Mouse (Mus musculus): ENCODE results near the gene Crocc. TPM values are rescaled to one million over a fixed set of nuclear protein-coding genes. Genes with fewer than 3 reads are reported as not detected.

Gene Crocc
- polyA plus RNA-seq, 1 experiment from 2014 or later, result 4.8 TPM

DNA sequence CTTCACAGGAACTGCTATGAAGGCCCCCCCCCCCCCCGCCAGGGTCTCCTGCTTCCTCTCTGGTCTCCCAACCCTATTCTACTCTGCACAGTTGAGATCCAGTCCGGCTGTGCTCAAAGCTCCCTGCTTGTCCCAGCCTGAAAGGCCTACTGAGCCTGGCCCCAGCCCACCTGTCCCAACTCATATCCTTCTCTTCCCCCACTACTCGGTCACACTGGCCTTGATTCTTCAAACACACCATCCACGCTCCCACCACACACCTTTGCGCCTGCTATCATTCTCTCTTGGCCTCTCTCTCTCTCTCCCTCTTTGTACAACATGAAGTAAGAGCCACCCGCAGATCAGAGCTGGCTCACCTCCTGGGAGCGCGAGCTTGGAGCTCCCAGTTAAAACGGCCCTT lies 1.5 kb downstream of the Crocc start:
- Histone ChIP-seq H3K27ac (ENCODE audit: low read depth, low read length) (no peak overlapping the region), H3K9me3 (ENCODE audit: control insufficient read depth, low read length) (no peaks in the 10 kb centered on the region), H3K27me3 (ENCODE audit: control insufficient read depth, insufficient read depth, low read length) (no peaks in the 10 kb centered on the region), H3K4me3 (ENCODE audit: low read depth, low read length) (no peak overlapping the region), H3K4me2 (ENCODE audit: low read depth, low read length) (peak overlapping the region; percentile 72; the same call in 1 of the 2 replicates), H3K9ac (replicated peaks; ENCODE audit: low read depth, low read length) (no peak overlapping the region), H3K36me3 (ENCODE audit: control insufficient read depth, insufficient read depth, low read length) (no peaks in the 10 kb centered on the region; the same call in 1 of the 2 replicates), H3K4me1 (ENCODE audit: control insufficient read depth, insufficient read depth, low read length) (peaks cover 10% of the 10 kb centered on the region)
- WGBS, result 85% methylated on average over 9 of the region's 9 CpGs
- no peak for ATAC-seq (ENCODE audit: low read depth)

DNA sequence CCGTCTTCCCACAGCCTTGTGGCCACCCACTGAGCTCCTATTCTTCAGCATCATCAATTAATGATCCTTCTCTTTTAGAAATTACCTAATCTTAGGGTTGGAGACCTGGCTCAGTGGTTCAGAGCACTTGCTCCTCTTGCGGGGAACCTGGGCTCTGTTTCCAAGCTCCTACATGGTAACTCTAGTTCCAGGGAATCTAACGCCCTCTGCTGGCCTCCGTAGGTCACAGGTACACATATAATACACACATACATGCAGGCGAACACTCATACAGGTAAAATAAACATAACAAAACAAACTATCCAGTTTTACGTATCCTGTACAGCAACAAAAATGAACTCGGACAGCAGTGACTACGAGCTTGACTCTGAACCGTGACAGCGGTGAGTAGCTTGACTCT lies 3.4 kb downstream of the Crocc start:
- peaks cover 17% of the 10 kb centered on the region for H3K4me1 ChIP-seq (ENCODE audit: control insufficient read depth, insufficient read depth, low read length)
- WGBS, result 96% methylated on average over 10 of the region's 10 CpGs

DNA sequence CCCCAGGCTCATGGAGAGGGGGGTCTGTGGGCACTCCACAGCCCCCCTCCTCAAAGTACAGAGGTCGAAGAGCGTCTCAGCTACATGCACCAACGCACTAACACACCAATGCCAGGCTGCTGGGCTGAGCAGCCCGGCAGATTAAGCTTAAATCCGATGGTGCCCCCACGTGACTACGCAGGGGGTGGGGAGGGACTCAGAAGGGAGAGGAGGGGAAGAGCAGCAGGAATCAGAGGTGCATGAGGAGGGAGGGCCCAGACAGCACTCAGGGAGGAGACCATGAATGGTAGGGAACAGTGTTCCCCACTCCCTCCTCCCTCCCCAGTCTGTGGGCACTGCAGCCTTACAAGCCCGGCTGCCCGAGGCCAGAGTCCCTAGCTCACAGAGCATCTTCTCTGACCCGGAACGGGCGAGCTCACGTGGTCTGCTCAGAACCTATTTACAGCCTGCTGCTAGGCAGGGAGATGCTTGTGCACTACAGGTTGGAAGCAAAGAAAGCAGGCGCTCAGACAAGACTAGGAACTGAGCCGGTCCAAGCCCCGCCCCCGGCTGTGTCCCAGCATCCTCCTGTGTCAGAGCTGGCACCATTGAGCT lies 6.7 kb downstream of the Crocc start:
- H3K9me3 ChIP-seq (ENCODE audit: control insufficient read depth, low read length), result no peaks in the 10 kb centered on the region
- peak; percentile 53 for ATAC-seq (ENCODE audit: low read depth)
- H3K4me1 ChIP-seq (ENCODE audit: control insufficient read depth, insufficient read depth, low read length), result peaks cover 26% of the 10 kb centered on the region
- no peaks in the 10 kb centered on the region for H3K27me3 ChIP-seq (ENCODE audit: control insufficient read depth, insufficient read depth, low read length)
- H3K27ac ChIP-seq (ENCODE audit: low read depth, low read length), result peak overlapping the region; percentile 78
- H3K4me2 ChIP-seq (ENCODE audit: low read depth, low read length), result peak overlapping the region; percentile 12; the same call in 1 of the 2 replicates
- H3K4me3 ChIP-seq (ENCODE audit: low read depth, low read length), result no peak overlapping the region
- H3K36me3 ChIP-seq (ENCODE audit: control insufficient read depth, insufficient read depth, low read length), result no peaks in the 10 kb centered on the region; the same call in 1 of the 2 replicates
- 0 out of 2 replicates have a peak overlapping the region, but pooled peaks have one; percentile 16 for H3K9ac ChIP-seq (replicated peaks; ENCODE audit: low read depth, low read length)
- 29% methylated on average over 15 of the region's 17 CpGs for WGBS

More for the DNA sequence above, 3.4 kb downstream of the Crocc start:
- H3K9ac ChIP-seq (replicated peaks; ENCODE audit: low read depth, low read length), result no peak overlapping the region
- ATAC-seq (ENCODE audit: low read depth), result no peak
- no peaks in the 10 kb centered on the region for H3K9me3 ChIP-seq (ENCODE audit: control insufficient read depth, low read length)
- H3K4me2 ChIP-seq (ENCODE audit: low read depth, low read length), result no peak overlapping the region
- no peaks in the 10 kb centered on the region for H3K27me3 ChIP-seq (ENCODE audit: control insufficient read depth, insufficient read depth, low read length)
- H3K27ac ChIP-seq (ENCODE audit: low read depth, low read length), result no peak overlapping the region
- H3K36me3 ChIP-seq (ENCODE audit: control insufficient read depth, insufficient read depth, low read length), result no peaks in the 10 kb centered on the region; the same call in 1 of the 2 replicates
- no peak overlapping the region for H3K4me3 ChIP-seq (ENCODE audit: low read depth, low read length)

DNA sequence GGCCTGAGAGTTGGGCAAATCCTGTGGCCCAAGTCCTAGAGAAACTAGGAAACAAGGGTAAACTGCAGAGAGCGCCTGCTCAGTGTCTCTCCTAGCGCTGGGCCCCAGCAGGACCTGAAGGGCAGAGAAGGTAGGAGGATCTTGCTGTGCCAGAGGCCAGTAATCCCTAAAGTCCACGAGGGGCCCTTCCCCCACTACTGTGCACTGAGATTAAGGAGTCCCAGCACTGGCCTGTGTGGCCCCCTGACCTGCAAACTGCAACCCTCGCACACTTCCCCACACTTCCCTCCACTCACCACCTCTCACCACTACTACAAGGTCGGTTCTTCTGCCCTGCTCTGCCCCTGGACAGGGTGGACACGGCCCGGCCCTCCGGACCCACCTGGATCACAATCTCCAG lies 7.2 kb downstream of the Crocc start:
- H3K4me1 ChIP-seq (ENCODE audit: control insufficient read depth, insufficient read depth, low read length), result peaks cover 32% of the 10 kb centered on the region
- no peak overlapping the region for H3K4me3 ChIP-seq (ENCODE audit: low read depth, low read length)
- H3K36me3 ChIP-seq (ENCODE audit: control insufficient read depth, insufficient read depth, low read length), result no peaks in the 10 kb centered on the region; the same call in 1 of the 2 replicates
- H3K27ac ChIP-seq (ENCODE audit: low read depth, low read length), result peak overlapping the region; percentile 78
- 0 out of 2 replicates have a peak overlapping the region, but pooled peaks have one; percentile 12 for H3K4me2 ChIP-seq (ENCODE audit: low read depth, low read length)
- no peaks in the 10 kb centered on the region for H3K9me3 ChIP-seq (ENCODE audit: control insufficient read depth, low read length)
- ATAC-seq (ENCODE audit: low read depth), result no peak
- WGBS, result 58% methylated on average over 7 of the region's 8 CpGs
- 0 out of 2 replicates have a peak overlapping the region, but pooled peaks have one; percentile 16 for H3K9ac ChIP-seq (replicated peaks; ENCODE audit: low read depth, low read length)
- H3K27me3 ChIP-seq (ENCODE audit: control insufficient read depth, insufficient read depth, low read length), result no peaks in the 10 kb centered on the region

DNA sequence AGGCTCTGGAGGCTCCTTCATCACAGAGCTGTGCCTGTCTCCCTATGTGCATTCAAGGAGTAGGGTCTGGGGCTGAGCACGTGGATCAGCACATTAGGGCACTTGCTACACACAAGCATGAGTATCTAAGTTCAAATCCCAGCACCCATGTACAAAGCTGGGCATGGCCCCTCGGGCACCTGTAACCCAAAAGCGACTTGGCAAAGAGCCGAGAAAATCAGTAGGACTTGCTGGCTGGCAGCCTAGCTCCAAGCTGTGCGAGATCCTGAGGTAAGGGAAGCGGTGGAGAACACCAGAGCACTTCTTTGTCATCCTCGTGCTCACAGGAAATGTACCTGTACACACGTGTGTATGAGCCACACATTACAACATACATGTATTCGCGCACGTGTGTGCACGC lies 7.9 kb downstream of the Crocc start:
- Histone ChIP-seq H3K27ac (ENCODE audit: low read depth, low read length) (0 out of 2 replicates have a peak overlapping the region, but pooled peaks have one; percentile 48), H3K4me1 (ENCODE audit: control insufficient read depth, insufficient read depth, low read length) (peaks cover 34% of the 10 kb centered on the region), H3K27me3 (ENCODE audit: control insufficient read depth, insufficient read depth, low read length) (no peaks in the 10 kb centered on the region), H3K4me3 (ENCODE audit: low read depth, low read length) (no peak overlapping the region), H3K36me3 (ENCODE audit: control insufficient read depth, insufficient read depth, low read length) (no peaks in the 10 kb centered on the region; the same call in 1 of the 2 replicates), H3K9me3 (ENCODE audit: control insufficient read depth, low read length) (no peaks in the 10 kb centered on the region), H3K4me2 (ENCODE audit: low read depth, low read length) (no peak overlapping the region), H3K9ac (replicated peaks; ENCODE audit: low read depth, low read length) (no peak overlapping the region)
- ATAC-seq (ENCODE audit: low read depth), result no peak
- 87% methylated on average over 12 of the region's 12 CpGs for WGBS

DNA sequence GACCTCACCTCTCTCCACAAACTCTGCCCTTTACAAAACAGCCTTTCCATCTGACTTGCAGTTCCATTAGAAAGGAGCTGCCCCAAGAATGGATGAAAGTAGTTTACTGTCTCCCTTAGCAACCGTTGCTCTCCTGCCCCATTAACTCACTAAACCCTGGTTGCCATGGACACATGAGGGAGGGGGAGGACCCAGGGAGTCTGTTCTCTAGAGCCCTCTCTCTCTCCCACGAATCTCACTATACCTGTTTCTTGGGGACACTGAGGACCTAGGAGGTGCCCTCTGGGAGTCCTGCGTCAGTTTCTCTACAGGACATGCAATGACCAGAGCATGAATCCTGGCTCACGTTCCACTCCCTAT lies 10.9 kb downstream of the Crocc start:
- H3K4me1 ChIP-seq (ENCODE audit: control insufficient read depth, insufficient read depth, low read length), result peaks cover 34% of the 10 kb centered on the region
- H3K9me3 ChIP-seq (ENCODE audit: control insufficient read depth, low read length), result no peaks in the 10 kb centered on the region
- WGBS, result 10% methylated on average over 4 of the region's 4 CpGs
- peaks cover 3% of the 10 kb centered on the region; the same call in 1 of the 2 replicates for H3K36me3 ChIP-seq (ENCODE audit: control insufficient read depth, insufficient read depth, low read length)
- H3K27ac ChIP-seq (ENCODE audit: low read depth, low read length), result peak overlapping the region; percentile 87
- no peak overlapping the region; the same call in none of the 2 replicates for H3K9ac ChIP-seq (replicated peaks; ENCODE audit: low read depth, low read length)
- peak overlapping the region; percentile 14; the same call in 1 of the 2 replicates for H3K4me2 ChIP-seq (ENCODE audit: low read depth, low read length)
- H3K27me3 ChIP-seq (ENCODE audit: control insufficient read depth, insufficient read depth, low read length), result no peaks in the 10 kb centered on the region
- ATAC-seq (ENCODE audit: low read depth), result peak; percentile 62
- H3K4me3 ChIP-seq (ENCODE audit: low read depth, low read length), result no peak overlapping the region

DNA sequence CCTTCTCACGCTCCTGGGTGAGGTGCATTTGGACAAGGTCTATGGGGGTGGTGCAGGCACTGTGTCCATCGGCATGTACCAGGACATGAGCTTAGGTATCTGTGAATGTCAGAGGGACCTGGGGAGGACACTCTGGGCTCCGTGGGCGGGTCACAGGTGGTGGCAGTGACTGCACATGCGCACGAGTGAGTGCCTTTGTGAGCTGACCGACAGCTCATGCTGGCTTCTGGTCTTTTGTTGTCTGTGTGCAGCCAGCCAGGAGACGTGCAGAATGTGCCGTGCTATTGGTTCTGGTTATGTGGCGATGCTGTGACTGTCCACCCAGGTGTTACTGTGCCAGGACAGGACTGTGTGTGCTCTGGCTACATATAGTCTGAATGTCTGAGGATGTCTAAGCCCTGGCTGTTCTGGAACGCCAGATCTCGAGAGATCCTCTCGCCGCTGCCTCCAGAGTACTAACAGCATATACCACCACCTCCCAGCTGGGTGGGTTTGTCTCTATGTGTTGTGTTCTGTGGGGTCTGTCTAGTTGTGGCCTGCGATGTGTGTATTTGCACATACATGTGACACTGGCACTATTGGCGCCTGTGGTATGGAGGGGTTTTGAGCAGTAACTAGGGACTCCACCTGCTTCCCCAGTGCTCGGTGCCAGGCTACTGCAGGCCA lies 11.4 kb downstream of the Crocc start:
- Histone ChIP-seq H3K27ac (ENCODE audit: low read depth, low read length) (peak overlapping the region; percentile 87), H3K9me3 (ENCODE audit: control insufficient read depth, low read length) (no peaks in the 10 kb centered on the region), H3K4me2 (ENCODE audit: low read depth, low read length) (peak overlapping the region; percentile 14; the same call in 1 of the 2 replicates), H3K4me3 (ENCODE audit: low read depth, low read length) (no peak overlapping the region), H3K9ac (replicated peaks; ENCODE audit: low read depth, low read length) (no peak overlapping the region; the same call in 1 of the 2 replicates), H3K4me1 (ENCODE audit: control insufficient read depth, insufficient read depth, low read length) (peaks cover 32% of the 10 kb centered on the region), H3K36me3 (ENCODE audit: control insufficient read depth, insufficient read depth, low read length) (peaks cover 3% of the 10 kb centered on the region; the same call in 1 of the 2 replicates), H3K27me3 (ENCODE audit: control insufficient read depth, insufficient read depth, low read length) (no peaks in the 10 kb centered on the region)
- WGBS, result 28% methylated on average over 17 of the region's 17 CpGs
- ATAC-seq (ENCODE audit: low read depth), result peak; percentile 31

DNA sequence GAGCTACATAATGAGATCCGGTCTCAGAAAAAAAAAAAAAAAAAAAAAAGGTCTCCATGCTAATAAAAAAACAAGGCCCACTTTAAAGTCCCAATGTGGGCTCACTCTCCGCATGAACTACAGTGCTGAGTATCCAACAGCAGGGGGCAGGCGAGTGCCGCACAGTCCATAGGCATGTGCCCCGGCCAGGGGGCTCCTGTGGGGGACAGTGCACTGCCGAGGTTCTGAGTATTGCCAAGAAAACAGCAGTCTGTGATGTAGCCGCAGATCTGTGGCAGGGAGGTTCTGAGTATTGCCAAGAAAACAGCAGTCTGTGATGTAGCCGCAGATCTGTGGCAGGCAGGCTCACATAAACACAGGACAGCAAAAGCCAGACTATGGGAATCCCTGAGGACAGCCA lies 15.5 kb downstream of the Crocc start:
- Histone ChIP-seq H3K36me3 (ENCODE audit: control insufficient read depth, insufficient read depth, low read length) (peaks cover 3% of the 10 kb centered on the region), H3K27me3 (ENCODE audit: control insufficient read depth, insufficient read depth, low read length) (no peaks in the 10 kb centered on the region), H3K4me3 (ENCODE audit: low read depth, low read length) (no peak overlapping the region), H3K4me2 (ENCODE audit: low read depth, low read length) (no peak overlapping the region), H3K9me3 (ENCODE audit: control insufficient read depth, low read length) (no peaks in the 10 kb centered on the region), H3K27ac (ENCODE audit: low read depth, low read length) (no peak overlapping the region), H3K4me1 (ENCODE audit: control insufficient read depth, insufficient read depth, low read length) (peaks cover 20% of the 10 kb centered on the region), H3K9ac (replicated peaks; ENCODE audit: low read depth, low read length) (no peak overlapping the region)
- WGBS, result 16% methylated on average over 8 of the region's 8 CpGs
- peak; percentile 42; the same call in 1 of the 2 replicates for ATAC-seq (ENCODE audit: low read depth)

DNA sequence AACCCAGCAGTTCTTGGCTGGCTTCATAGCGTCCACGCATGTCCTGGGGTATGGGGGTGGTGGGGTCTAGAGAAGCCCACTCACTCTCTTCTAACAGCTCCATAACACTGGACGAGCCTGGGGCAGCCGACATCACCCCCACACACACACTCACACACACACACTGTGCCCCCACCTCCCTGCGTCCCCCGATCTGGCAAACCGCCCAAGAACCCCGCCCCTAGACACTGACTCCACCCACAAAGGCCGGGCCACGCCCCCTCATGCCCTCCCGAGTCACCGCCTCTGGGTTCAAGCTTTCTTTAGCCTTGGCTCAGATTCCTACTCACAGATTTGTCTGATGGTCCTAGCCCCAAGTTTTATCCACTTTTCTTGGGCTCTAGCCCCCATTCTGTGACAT lies 19.2 kb downstream of the Crocc start:
- Histone ChIP-seq H3K4me3 (ENCODE audit: low read depth, low read length) (no peak overlapping the region), H3K9me3 (ENCODE audit: control insufficient read depth, low read length) (no peaks in the 10 kb centered on the region), H3K9ac (replicated peaks; ENCODE audit: low read depth, low read length) (no peak overlapping the region), H3K4me1 (ENCODE audit: control insufficient read depth, insufficient read depth, low read length) (no peaks in the 10 kb centered on the region), H3K4me2 (ENCODE audit: low read depth, low read length) (no peak overlapping the region), H3K27ac (ENCODE audit: low read depth, low read length) (no peak overlapping the region), H3K36me3 (ENCODE audit: control insufficient read depth, insufficient read depth, low read length) (peaks cover 3% of the 10 kb centered on the region; the same call in 1 of the 2 replicates), H3K27me3 (ENCODE audit: control insufficient read depth, insufficient read depth, low read length) (no peaks in the 10 kb centered on the region)
- WGBS, result 53% methylated on average over 12 of the region's 12 CpGs
- no peak for ATAC-seq (ENCODE audit: low read depth)

Data from neural tube, embryonic 14.5 days (tissue).